Mouse (Mus musculus) midbrain, postnatal 0 days (tissue): ENCODE data around the gene Sltm. TPM values are rescaled to one million over a fixed set of nuclear protein-coding genes. Genes with fewer than 3 reads are reported as not detected.

Source experiments
- ATAC-seq: fragments of 200-750 bp; cut with Nextera tagmentation; 2 replicates; pipeline ENCODE4 v1.8.0; 2017; ENCODE audit warnings: moderate number of reproducible peaks, mild to moderate bottlenecking, moderate TSS enrichment, moderate library complexity; ENCODE audit not compliant: low FRiP score
- DNase-seq: peaks from one replicate; pipeline ENCODE4 v3.0.0-alpha.2; 2015; ENCODE audit warnings: low spot score
- H3K27ac ChIP-seq: fragments of 300-500 bp; sonication (generic); 2 replicates; pipeline ENCODE4 v1.5.1; 2014; ENCODE audit warnings: low read depth, mild to moderate bottlenecking, low read length, mixed read lengths
- H3K27me3 ChIP-seq: fragments of 300-500 bp; sonication (generic); 2 replicates; pipeline ENCODE4 v1.6.1; 2014; ENCODE audit warnings: low read length, control low read depth, mixed read lengths; ENCODE audit not compliant: insufficient read depth
- H3K36me3 ChIP-seq: fragments of 300-500 bp; sonication (generic); 2 replicates; pipeline ENCODE4 v1.6.1; 2014; ENCODE audit warnings: low read length, control low read depth, mixed read lengths; ENCODE audit not compliant: insufficient read depth
- H3K4me1 ChIP-seq: fragments of 300-500 bp; sonication (generic); 2 replicates; pipeline ENCODE4 v1.6.1; 2014; ENCODE audit warnings: mild to moderate bottlenecking, control low read depth, antibody characterized with exemption, low read length, mixed read lengths; ENCODE audit not compliant: insufficient read depth
- H3K4me2 ChIP-seq: fragments of 300-500 bp; sonication (generic); 2 replicates; pipeline ENCODE4 v1.6.1; 2014; ENCODE audit warnings: low read depth, mild to moderate bottlenecking, low read length, mixed read lengths; ENCODE audit not compliant: poor library complexity, severe bottlenecking
- H3K4me3 ChIP-seq: fragments of 300-500 bp; sonication (generic); 2 replicates; pipeline ENCODE4 v1.5.1; 2014; ENCODE audit warnings: low read depth, mild to moderate bottlenecking, low read length, moderate library complexity
- H3K9ac ChIP-seq: fragments of 300-500 bp; sonication (generic); replicated peaks from 2 replicates; pipeline ENCODE4 v1.6.1; 2014; ENCODE audit warnings: mild to moderate bottlenecking, low read length, moderate library complexity, mixed read lengths; ENCODE audit not compliant: poor library complexity, severe bottlenecking
- H3K9me3 ChIP-seq: fragments of 300-500 bp; sonication (generic); 2 replicates; pipeline ENCODE4 v1.6.1; 2016; ENCODE audit warnings: low read length, control low read depth
- CTCF ChIP-seq: IDR thresholded peaks from 2 replicates; pipeline ENCODE4 v1.5.1; 2016; ENCODE audit warnings: antibody characterized with exemption, mild to moderate bottlenecking
- WGBS: fragments of 180-500 bp; shearing (Covaris S2); extraction: QIAGEN DNeasy Blood & Tissue Kit; methylation state at CpG from one replicate; pipeline ENCODE4 v1.1.7; 2014; 5-methylcytosine and 5-hydroxymethylcytosine counted together
- polyA plus RNA-seq: library from polyadenylated mRNA; unstranded; fragments of >200 nt; fragmentation: Nextera tagmentation; extraction: Ambion mirVana; gene quantifications from 2 replicates; pipeline ENCODE4 v1.2.1, GENCODE M21; 2015
- total RNA-seq: library from RNA; depleted of rRNA; stranded (reverse); fragments of >200 nt; gene quantifications from 2 replicates; pipeline ENCODE4 v1.2.3, GENCODE M21; 2014; rRNA removed

The Sltm gene
- total RNA-seq, result 26.3 and 34.5 TPM in 2 replicates
- 36.9 and 47.6 TPM in 2 replicates for polyA plus RNA-seq

DNA sequence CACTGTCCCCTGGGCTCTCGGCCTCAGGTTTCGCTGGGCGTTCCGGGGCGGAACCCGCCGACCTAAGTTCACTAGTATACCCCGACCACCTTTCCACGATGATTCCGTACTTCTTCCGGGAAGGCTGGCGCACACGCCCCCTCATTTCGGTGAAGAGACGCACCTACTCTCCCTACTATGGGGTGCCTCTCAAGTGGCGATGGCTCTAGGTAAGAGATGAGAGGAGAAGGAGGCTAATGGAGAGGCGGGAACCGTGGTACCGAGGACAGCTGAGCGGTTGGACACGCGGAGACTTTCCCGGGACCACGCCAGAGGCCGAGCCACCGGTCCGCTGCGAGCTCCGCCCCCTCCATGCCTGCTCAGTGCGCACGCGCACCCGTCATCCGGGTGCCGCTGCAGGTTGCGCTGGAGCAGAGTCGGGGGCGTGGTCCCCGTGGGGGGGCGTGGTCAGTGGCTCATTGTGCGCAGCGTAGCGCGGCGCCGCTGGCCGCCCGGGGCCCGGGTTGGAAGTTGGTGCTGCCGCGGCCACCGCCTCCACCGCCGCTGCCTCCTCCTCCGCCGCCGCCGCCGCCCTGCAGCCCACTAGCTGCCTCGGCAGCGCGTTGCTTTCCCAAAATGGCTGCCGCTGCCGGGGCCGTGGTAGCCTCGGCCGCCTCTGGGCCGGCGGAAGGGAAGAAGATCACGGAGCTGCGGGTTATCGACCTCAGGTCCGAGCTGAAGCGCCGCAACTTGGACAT is at the start of gene Sltm:
Gene Sltm (plus strand): TSS at position 450 of the 737 bp plus-strand sequence.
- peak within 1 kb of the TSS; percentile 97 for H3K27ac ChIP-seq
- no peaks in the 10 kb centered on the region for H3K9me3 ChIP-seq
- peak within 1 kb of the TSS; percentile 53 for H3K4me2 ChIP-seq
- no peaks in the 10 kb centered on the region for H3K36me3 ChIP-seq
- peak; percentile 97 for DNase-seq
- peak within 1 kb of the TSS; percentile 93 for H3K4me3 ChIP-seq
- WGBS, result under 1% methylated on average over 49 of the region's 75 CpGs
- no peaks in the 10 kb centered on the region for H3K27me3 ChIP-seq
- peaks cover 6% of the 10 kb centered on the region; the same call in 1 of the 2 replicates for H3K4me1 ChIP-seq
- H3K9ac ChIP-seq, result peak within 1 kb of the TSS; percentile 98
- TF ChIP-seq CTCF, result no peak
- ATAC-seq, result peak; percentile 98

DNA sequence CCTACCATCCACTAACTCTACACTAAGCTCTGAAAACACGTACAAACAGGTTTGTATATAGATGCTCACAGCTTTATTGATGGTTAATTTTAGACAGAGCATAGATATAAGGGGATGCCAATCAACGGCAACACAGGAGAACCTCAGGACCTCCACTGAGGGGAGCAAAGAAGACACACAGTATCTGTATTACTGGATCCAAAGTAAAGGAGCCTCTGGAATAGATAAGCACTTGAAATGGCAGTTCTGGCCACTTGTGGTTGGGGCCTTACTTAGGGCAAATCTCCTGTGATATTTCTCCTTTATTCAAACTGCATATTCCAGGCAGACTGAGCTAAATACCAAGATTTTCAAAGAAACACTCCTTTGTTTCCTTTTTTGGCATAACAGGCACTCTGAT is 49.5 kb upstream of the Sltm start:
- H3K27me3 ChIP-seq, result no peaks in the 10 kb centered on the region
- no peaks in the 10 kb centered on the region for H3K9me3 ChIP-seq
- ATAC-seq (no peak), DNase-seq (no peak)
- no peak overlapping the region for H3K9ac ChIP-seq
- 95% methylated on average over 2 of the region's 2 CpGs for WGBS
- H3K4me3 ChIP-seq, result no peak overlapping the region
- no peak overlapping the region for H3K27ac ChIP-seq
- no peaks in the 10 kb centered on the region for H3K36me3 ChIP-seq
- no peak overlapping the region for H3K4me2 ChIP-seq
- TF ChIP-seq CTCF, result no peak
- H3K4me1 ChIP-seq, result no peaks in the 10 kb centered on the region

DNA sequence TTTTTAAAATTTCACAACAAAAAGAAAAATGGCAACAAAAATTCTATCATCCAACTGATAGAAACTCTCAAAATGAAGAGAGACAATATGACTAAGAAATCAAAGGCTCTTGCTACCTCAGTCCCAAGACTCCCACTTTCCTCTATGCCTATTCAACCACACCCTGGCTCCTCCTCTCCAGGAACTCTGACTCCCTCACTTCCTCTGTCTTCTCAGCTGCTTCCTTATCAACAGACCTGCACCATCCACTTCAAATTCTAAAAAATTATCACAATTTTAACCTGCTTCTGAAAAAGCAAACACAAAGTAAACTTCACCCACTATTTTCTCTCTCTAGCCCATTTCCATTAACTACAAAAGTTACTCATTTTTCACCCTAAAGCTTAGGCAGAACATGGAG is 45.6 kb upstream of the Sltm start:
- DNase-seq, result no peak
- Histone ChIP-seq H3K36me3 (no peaks in the 10 kb centered on the region), H3K27ac (no peak overlapping the region), H3K9ac (no peak overlapping the region), H3K27me3 (no peaks in the 10 kb centered on the region), H3K4me1 (no peaks in the 10 kb centered on the region), H3K9me3 (no peaks in the 10 kb centered on the region), H3K4me3 (no peak overlapping the region), H3K4me2 (no peak overlapping the region)
- ATAC-seq, result no peak
- no peak for TF ChIP-seq CTCF

DNA sequence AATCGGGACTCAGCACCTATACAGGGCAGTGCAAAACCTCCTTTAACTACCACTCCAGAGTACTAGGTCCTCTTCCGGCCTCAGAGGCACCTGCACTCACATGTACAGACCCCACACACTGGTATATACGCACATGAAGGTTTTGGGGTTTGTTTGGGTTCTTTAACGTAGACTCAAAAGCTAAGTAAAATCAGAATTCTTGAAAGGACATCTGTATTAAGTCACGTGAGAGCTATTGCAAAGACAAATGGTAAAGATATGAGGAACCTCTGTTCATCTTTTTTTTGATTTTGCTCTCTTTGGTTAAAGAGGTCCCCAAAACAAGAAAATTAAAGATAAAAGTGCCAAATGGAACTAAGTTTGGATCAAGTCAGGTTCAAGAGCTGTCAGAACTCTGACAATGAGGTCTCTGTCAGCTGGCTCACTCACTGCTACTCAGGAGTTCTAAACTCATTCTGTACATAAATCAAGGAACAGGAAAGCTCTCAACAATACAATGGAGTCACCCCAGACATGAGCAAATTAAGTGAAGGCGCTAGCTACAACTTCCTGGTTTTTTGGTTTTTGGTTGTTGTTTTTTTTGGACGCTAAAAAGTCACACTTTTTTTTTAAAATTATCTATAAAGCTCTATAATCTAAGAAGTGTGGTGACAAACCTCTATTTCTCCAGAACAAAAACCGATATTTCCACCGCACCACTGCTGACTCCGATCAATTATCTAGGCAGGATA is 40.1 kb upstream of the Sltm start:
- no peak for TF ChIP-seq CTCF
- Histone ChIP-seq H3K4me2 (peak overlapping the region; percentile 53), H3K27me3 (no peaks in the 10 kb centered on the region), H3K4me1 (peaks cover 4% of the 10 kb centered on the region; the same call in 1 of the 2 replicates), H3K36me3 (no peaks in the 10 kb centered on the region), H3K9ac (peak overlapping the region; percentile 93), H3K4me3 (peak overlapping the region; percentile 90), H3K9me3 (no peaks in the 10 kb centered on the region), H3K27ac (peak overlapping the region; percentile 98)
- ATAC-seq, result no peak
- no peak for DNase-seq
- 39% methylated on average over 10 of the region's 10 CpGs for WGBS

DNA sequence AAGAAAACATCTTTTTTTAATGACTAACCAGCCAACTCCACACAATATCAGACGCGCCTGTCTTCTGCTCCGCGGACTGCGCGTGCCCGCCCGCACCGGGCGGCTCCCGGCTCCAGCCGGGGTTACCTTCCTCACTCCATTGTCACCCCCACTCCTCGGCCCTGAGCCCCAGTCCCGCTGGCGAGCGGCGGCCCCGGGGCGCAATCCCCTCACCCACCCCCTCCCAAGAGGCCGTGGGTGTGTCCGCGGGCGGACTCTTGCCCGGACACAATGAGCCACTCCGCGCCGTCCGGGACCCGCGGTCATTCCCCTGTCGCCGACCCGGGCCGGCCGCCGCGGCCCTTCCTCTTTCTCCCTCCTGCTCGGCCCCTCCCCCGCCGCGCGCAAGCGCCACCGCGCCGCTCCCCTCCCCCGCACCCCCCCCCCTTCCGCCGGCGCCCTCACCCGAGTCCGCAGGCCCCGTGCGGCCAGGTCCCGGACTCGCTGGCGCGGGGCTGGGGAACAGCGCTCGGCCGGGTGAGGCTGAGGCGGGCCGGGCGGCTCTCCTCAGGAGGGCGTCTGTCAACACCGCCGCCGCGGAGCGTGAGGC is 39.4 kb upstream of the Sltm start:
- WGBS, result under 1% methylated on average over 49 of the region's 70 CpGs
- Histone ChIP-seq H3K4me1 (peaks cover 4% of the 10 kb centered on the region; the same call in 1 of the 2 replicates), H3K27me3 (no peaks in the 10 kb centered on the region), H3K9ac (peak overlapping the region; percentile 93), H3K4me2 (peak overlapping the region; percentile 53), H3K36me3 (no peaks in the 10 kb centered on the region), H3K4me3 (peak overlapping the region; percentile 90), H3K9me3 (no peaks in the 10 kb centered on the region), H3K27ac (peak overlapping the region; percentile 98)
- DNase-seq (peak; percentile 42), ATAC-seq (peak; percentile 86)
- TF ChIP-seq CTCF, result no peak
